Mouse (Mus musculus): ENCODE measurements around the gene Tnrc6c.

GRCm38 (mm10) chr11:117685461-117685860 is 31.4 kb downstream of the Tnrc6c start:
- TF ChIP-seq EP300 (IDR thresholded peaks at IDR 0.05; ENCODE audit: low read length) (no peak), ZKSCAN1 (IDR thresholded peaks at IDR 0.05; ENCODE audit: borderline replicate concordance, low read depth, low read length) (no peak), NRF1 (IDR thresholded peaks at IDR 0.05; ENCODE audit: low read depth, low read length) (no peak), CTCF (conservative IDR thresholded peaks at IDR 0.05 in 1 of 2, IDR thresholded peaks at IDR 0.05 in 1 of 2; ENCODE audit: low read depth in 2 of 2, low read length in 2 of 2) (no peak), SIN3A (IDR thresholded peaks at IDR 0.05; ENCODE audit: low read length) (no peak), CHD2 (IDR thresholded peaks at IDR 0.05; ENCODE audit: low read length) (no peak), E2F4 (IDR thresholded peaks at IDR 0.05; ENCODE audit: insufficient replicate concordance, low read depth, low read length) (no peak), NELFE (IDR thresholded peaks at IDR 0.05; ENCODE audit: low read depth, low read length) (no peak), MAFK (IDR thresholded peaks at IDR 0.05; ENCODE audit: insufficient replicate concordance, low read length) (no peak)
